Mouse (Mus musculus) 3134 (cell line): Measurements from ENCODE around the gene Adamts7.

ENCODE experiments used
- DNase-seq: peaks from one replicate; pipeline ENCODE4 v3.0.0-alpha.2; 2011; ENCODE audit warnings: low spot score; ENCODE audit not compliant: insufficient read length; ENCODE audit errors: extremely low read depth

Gene Adamts7

GRCm38 (mm10) chr9:90253181-90253580 is 90.3 kb downstream of the Adamts7 start:
- DNase-seq = no peak

GRCm38 (mm10) chr9:90255844-90256405 is 93.1 kb downstream of the Adamts7 start:
- no peak for DNase-seq

- DNase-seq = no peak
Measured at GRCm38 (mm10) chr9:90257220-90257619, 94.4 kb downstream of the Adamts7 start.
